Mouse (Mus musculus): ENCODE results near the gene Rxfp4.
"Not testable (repeated sequence)": the region's sequence is repeated elsewhere in the genome, so short reads cannot be mapped to it uniquely, and the experiment has no call there.

The Rxfp4 gene

DNA sequence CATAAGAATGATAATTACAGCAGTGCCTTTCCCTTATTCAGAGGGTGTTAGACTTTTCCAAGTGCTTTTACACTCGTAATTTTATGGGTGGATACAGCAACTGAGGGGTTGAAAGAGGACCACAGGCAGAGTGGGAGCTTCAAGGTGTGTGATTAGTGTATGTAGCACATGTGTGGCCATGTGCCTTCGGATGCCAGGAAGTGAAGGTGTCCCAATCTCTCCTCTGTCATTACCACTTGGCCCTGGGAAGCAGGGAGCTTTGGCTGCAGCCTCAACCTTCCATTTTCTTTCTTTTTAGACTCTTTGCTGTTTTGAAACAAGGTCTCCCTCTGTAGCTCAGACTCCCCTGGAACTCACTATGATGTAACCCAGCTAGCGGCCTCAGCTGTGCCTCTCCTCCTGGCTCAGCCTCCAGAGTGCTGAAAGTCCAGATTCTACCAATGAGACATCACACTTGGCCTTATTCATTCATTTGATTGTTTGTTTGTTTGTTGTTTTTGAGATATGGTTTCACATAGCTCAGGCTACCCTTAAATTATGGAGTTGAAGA is 35.9 kb downstream of the Rxfp4 start:
- no peak for DNase-seq (ENCODE audit: low read depth, low spot score)
- Histone ChIP-seq H3K27me3 (ENCODE audit: control insufficient read depth, insufficient read depth, low read length, poor library complexity, severe bottlenecking) (no peaks in the 10 kb centered on the region), H3K36me3 (ENCODE audit: control insufficient read depth, insufficient read depth, low read length, poor library complexity, severe bottlenecking) (no peaks in the 10 kb centered on the region)

DNA sequence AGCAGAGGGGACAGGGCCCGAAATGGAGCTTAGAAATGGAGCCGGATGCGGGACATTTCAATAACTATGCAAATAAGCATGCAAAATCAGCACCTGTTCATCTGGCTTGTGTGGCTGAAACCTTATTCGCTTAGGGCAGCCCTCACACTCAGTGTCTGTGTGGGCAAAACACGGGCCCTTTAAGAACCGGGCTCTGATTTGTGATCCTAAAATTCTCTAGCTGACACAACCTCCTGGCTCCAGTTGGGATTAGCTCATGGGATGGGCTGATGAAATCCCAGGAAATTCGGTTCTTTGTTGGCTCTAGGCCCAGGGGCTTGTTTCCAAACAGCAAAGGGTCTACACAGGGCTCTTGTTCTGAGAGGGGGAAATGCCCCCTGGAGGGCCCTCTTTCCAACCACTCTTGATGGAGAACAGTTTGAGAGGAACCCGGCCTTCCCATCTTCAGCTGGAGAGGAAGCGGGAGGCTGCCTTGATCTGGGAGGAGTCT is 37.0 kb downstream of the Rxfp4 start:
- peak; percentile 54 for DNase-seq (ENCODE audit: low read depth, low spot score)
- H3K36me3 ChIP-seq (ENCODE audit: control insufficient read depth, insufficient read depth, low read length, poor library complexity, severe bottlenecking), result no peaks in the 10 kb centered on the region
- H3K27me3 ChIP-seq (ENCODE audit: control insufficient read depth, insufficient read depth, low read length, poor library complexity, severe bottlenecking), result no peaks in the 10 kb centered on the region

DNA sequence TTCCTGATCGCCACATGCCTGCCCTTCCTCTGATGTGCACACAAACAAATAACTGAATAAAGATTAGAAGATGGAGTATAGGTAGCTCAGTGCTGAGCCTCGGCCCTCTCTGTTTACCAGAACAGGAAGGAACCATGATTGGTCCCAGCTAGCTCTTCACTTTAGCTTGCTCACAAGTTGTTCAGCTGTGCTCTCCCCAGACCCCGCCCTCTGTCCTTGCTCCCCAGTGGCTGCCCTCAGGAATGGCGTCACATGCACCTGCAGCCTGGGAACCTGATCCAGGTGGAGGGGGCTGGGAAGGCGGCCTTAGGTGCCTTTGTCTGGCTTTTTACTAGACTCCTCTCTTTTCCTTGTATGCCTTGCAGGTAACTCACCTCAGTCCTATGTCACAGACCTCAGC is 37.8 kb downstream of the Rxfp4 start:
- no peak for DNase-seq (ENCODE audit: low read depth, low spot score)

DNA sequence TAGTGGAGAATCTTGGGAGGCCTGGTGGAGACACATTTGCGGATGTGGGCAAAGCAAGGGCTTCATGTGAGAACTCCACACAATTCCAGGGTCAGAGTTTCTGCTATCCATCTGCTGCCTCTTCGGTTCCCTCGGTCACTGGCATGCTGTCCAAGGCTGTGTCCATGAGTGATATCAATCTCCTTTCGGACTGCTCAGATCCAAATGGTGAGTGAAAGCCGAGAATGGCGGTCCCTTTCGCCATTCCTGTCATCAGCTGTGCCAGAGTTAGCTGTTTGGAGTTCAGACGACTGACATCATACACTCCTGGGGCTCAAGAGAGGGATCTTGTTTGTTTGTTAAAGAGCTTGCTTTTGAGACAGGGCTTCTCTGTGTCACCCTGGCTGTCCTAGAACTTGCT is 38.5 kb downstream of the Rxfp4 start:
- no peak for DNase-seq (ENCODE audit: low read depth, low spot score)

More for the DNA sequence above, 37.8 kb downstream of the Rxfp4 start:
- no peaks in the 10 kb centered on the region for H3K27me3 ChIP-seq (ENCODE audit: control insufficient read depth, insufficient read depth, low read length, poor library complexity, severe bottlenecking)
- no peaks in the 10 kb centered on the region for H3K36me3 ChIP-seq (ENCODE audit: control insufficient read depth, insufficient read depth, low read length, poor library complexity, severe bottlenecking)

DNA sequence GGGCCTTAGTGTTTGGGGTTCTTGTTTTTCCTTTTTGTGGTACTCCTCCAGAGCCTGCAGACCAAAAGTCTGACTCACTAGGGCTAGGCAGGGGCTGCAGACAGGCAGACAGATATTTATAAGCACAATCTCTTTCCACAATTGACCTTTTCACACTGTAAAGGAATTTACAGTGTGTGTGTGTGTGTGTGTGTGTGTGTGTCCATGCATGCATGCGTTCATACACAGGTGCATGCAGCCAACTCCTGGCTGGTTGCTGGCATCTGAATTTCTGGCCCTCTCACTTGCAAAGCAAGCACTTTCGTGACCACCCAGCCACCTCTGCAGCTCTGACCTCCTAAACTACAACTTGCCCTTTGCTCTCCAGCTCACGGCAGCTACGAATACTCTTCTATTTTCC is 43.9 kb downstream of the Rxfp4 start:
- no peak for DNase-seq (ENCODE audit: low read depth, low spot score)
- H3K27me3 ChIP-seq (ENCODE audit: control insufficient read depth, insufficient read depth, low read length, poor library complexity, severe bottlenecking), result no peaks in the 10 kb centered on the region
- H3K36me3 ChIP-seq (ENCODE audit: control insufficient read depth, insufficient read depth, low read length, poor library complexity, severe bottlenecking), result no peaks in the 10 kb centered on the region

More for the DNA sequence above, 38.5 kb downstream of the Rxfp4 start:
- Histone ChIP-seq H3K27me3 (ENCODE audit: control insufficient read depth, insufficient read depth, low read length, poor library complexity, severe bottlenecking) (no peaks in the 10 kb centered on the region), H3K36me3 (ENCODE audit: control insufficient read depth, insufficient read depth, low read length, poor library complexity, severe bottlenecking) (no peaks in the 10 kb centered on the region)

DNA sequence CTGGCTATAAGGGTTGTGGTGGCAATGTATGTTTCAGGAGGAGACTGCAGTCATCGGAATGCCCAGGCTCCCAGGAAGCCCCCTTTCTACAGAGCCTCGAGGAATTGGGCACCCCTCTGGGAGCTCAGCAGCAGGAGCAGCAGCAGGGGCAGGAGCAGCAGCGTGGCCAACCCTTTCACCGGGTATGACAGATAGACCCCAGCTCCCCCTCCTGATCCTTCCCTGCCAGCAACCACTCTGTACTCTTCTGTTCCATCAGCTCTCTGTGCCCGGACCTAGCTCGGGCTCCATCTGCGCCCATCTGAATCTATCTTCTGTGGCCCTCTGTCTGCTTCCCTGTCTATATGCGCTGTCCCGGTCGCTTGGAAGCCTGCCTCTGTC is 45.2 kb downstream of the Rxfp4 start:
- no peak for DNase-seq (ENCODE audit: low read depth, low spot score)
- H3K27me3 ChIP-seq (ENCODE audit: control insufficient read depth, insufficient read depth, low read length, poor library complexity, severe bottlenecking), result no peaks in the 10 kb centered on the region
- no peaks in the 10 kb centered on the region for H3K36me3 ChIP-seq (ENCODE audit: control insufficient read depth, insufficient read depth, low read length, poor library complexity, severe bottlenecking)

DNA sequence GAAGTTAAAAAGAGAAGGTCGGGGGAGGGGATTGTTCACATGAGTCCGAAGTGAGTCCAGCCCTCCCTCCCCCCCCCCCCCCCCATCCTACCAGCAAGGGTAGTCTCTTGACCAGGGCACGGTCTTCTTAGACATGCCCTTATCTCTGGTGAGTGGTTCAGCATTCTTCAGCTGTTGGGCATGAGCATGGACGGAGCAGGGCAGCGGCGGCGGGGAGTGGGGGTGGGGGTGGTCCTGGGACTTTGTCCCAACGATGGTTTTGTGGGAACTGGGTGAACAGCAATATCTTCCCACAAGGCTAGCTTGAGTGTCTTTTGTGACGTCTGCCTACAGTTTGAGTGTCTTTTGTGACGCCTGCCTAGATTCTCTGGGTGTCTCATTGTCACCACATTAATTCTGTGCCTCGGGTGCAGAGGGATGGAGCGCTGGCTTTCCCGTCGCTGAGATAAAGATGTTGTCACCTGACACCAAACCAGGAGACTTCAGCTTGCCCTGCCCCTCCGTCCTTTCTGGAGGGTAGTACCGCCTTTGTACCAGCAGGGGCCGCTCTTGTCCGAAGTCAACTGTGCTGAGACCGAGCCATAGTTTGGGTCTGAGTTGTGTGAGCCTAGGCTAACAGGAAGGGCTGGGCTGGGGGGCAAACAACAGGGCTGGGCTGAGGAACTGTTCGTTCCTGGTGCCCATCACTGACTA is 45.7 kb downstream of the Rxfp4 start:
- Histone ChIP-seq H3K27me3 (ENCODE audit: control insufficient read depth, insufficient read depth, low read length, poor library complexity, severe bottlenecking) (no peaks in the 10 kb centered on the region), H3K36me3 (ENCODE audit: control insufficient read depth, insufficient read depth, low read length, poor library complexity, severe bottlenecking) (no peaks in the 10 kb centered on the region)
- peak; percentile 91 for DNase-seq (ENCODE audit: low read depth, low spot score)

DNA sequence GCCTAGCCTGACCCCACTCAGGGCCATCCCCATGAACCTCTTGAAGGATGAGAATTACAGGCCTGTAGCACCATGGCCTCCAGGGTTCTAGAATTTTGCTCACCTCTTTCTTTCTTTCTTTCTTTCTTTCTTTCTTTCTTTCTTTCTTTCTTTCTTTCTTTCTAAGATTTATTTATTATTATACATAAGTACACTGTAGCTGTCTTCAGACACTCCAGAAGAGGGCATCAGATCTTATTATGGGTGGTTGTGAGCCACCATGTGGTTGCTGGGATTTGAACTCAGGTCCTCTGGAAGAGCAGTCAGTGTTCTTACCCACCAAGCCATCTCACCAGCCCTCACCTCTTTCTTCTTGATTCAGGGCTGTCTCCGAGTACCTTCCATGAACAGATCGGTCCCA is 47.3 kb downstream of the Rxfp4 start, which contains the start of gene Arhgef2:
Gene Arhgef2 (plus strand): TSS at position 301 of the 400 bp plus-strand sequence.
- not testable (repeated sequence) for H3K36me3 ChIP-seq (ENCODE audit: control insufficient read depth, insufficient read depth, low read length, poor library complexity, severe bottlenecking); H3K27me3 ChIP-seq (ENCODE audit: control insufficient read depth, insufficient read depth, low read length, poor library complexity, severe bottlenecking); DNase-seq (ENCODE audit: low read depth, low spot score)

DNA sequence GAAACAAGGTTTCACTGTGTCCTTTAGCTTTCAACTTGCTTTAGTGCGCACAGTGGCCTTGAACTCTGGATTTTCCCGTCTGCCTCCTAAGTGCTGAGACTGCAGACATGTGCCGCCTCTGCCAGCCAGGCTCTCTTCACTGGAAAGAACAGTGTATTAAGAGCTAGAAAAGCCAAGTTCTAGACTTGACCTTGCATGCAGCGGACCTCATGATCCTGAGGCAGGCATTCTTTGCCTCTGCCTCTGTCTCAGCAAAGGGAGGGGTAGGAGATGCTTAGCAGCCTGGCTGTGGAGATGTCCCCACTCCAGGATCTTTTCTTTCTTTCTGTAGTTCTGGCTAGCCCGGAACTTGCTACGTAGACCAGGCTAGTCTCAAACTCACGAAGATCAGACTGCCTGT is 48.1 kb downstream of the Rxfp4 start:
- H3K27me3 ChIP-seq (ENCODE audit: control insufficient read depth, insufficient read depth, low read length, poor library complexity, severe bottlenecking), result no peaks in the 10 kb centered on the region
- DNase-seq (ENCODE audit: low read depth, low spot score), result no peak
- H3K36me3 ChIP-seq (ENCODE audit: control insufficient read depth, insufficient read depth, low read length, poor library complexity, severe bottlenecking), result no peaks in the 10 kb centered on the region

DNA sequence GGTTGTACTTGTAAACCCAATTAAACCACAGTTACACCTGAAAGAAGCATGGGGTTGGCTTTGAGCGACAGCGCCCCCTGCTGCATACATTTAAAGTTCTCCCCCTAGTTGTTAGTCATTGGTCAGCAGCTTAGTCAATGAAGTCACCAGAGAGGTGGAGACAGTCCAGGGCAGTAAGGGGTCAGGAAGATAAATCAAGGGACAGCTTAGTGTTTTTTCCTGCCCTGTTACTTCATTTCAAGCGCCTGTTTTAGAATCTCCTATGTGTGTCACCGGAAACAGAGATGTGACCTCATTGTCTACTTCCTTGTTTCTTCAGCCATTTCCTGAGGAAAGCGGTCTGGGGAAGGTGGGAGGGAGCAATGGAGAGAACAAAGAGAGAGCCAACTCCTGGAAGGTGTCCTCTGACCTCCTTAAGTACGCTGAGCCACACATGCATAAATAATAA is 49.2 kb downstream of the Rxfp4 start:
- Histone ChIP-seq H3K27me3 (ENCODE audit: control insufficient read depth, insufficient read depth, low read length, poor library complexity, severe bottlenecking) (no peaks in the 10 kb centered on the region), H3K36me3 (ENCODE audit: control insufficient read depth, insufficient read depth, low read length, poor library complexity, severe bottlenecking) (no peaks in the 10 kb centered on the region)
- peak; percentile 86 for DNase-seq (ENCODE audit: low read depth, low spot score)

DNA sequence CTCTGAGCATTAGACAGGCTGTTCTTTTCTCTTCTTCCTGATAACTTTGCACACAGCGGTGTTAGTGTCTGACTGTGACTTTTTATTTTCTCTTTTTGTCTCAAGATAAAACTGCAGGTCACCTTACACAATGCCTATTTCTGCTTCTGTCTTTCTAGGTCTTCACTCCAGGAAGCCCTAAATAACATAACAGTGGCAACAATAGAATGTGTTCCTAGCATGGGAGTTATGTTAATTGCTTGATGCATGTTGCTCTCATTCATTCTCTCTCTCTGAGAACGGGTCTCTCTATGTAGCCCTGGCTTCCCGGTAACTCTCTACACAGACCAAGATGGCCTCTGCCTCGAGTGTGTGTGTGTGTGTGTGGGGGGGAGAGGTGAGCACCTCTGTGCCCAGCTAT is 50.5 kb downstream of the Rxfp4 start:
- no peaks in the 10 kb centered on the region for H3K27me3 ChIP-seq (ENCODE audit: control insufficient read depth, insufficient read depth, low read length, poor library complexity, severe bottlenecking)
- no peak for DNase-seq (ENCODE audit: low read depth, low spot score)
- no peaks in the 10 kb centered on the region for H3K36me3 ChIP-seq (ENCODE audit: control insufficient read depth, insufficient read depth, low read length, poor library complexity, severe bottlenecking)

All from splenic B cell, adult 2 months (primary cell).